In the genomic region with DNA sequence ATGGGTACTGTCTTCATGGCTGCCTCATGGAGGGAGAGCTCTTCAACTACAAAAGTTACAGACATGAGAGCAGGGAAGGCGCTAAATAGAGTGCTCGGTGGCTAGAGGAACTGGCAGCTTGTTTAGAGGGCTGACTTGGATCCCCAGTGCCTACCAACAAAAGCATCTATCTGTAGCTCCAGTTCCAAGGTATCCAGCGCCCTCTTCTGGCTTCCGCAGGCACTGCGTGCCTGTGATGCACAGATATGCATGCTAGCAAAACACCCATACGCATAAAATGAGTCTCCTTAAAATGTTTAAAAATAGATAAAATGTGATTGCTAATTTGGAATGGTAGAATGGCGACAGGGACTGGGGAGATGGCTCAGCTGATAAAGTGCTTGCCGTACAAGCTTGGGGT, we compare ENCODE assay signal across 12 mouse cellular contexts. TPM values are rescaled to one million over a fixed set of nuclear protein-coding genes. Genes with fewer than 3 reads are reported as not detected.
DNase-seq lines count a peak whose midpoint lies in the region; TF ChIP-seq lines count a peak whose summit lies in the region.
"Had no signal": no experiment of that assay in that cellular context is flagged by ENCODE, and none has a peak within 500 bp of the region (broad histone marks: within the 10 kb centered on the region; RNA-seq: fewer than 3 reads in every experiment).

No protein-coding gene starts in this region.

- H3K4me1 ChIP-seq in cortical plate, adult 2 months (ENCODE audit: control insufficient read depth, insufficient read depth, low read length), result no peaks in the 10 kb centered on the region

- DNase-seq in adrenal gland, postnatal 10 days, result peak; percentile 40
- no peak for DNase-seq in adrenal gland, adult 18-20 months (ENCODE audit: low spot score in 2 of 2)
- DNase-seq in layer of hippocampus, adult 11-12 months (ENCODE audit: low spot score), result peak; percentile 60
- DNase-seq in layer of hippocampus, postnatal 14 days (ENCODE audit: low spot score in 2 of 2), result no peak
- DNase-seq in 416B (ENCODE audit: low read depth), result peak; percentile 23
- no peak for DNase-seq in adipocyte (ENCODE audit: low spot score)
- DNase-seq in spleen, adult 12 weeks (ENCODE audit: low spot score), result no peak
- DNase-seq: gastrocnemius, postnatal 25 days; right cerebral cortex, adult 18-20 months had no signal

- no peak for TF ChIP-seq POLR2A in cortical plate, adult 2 months (IDR thresholded peaks at IDR 0.05; ENCODE audit: extremely low read depth, insufficient read depth, low read length)

- H3K4me3 ChIP-seq in cortical plate, adult 2 months (ENCODE audit: insufficient read depth, low read length), result no peak overlapping the region

- H3K27ac ChIP-seq in cortical plate, adult 2 months (ENCODE audit: insufficient read depth, low read length), result no peak overlapping the region

- TF ChIP-seq CTCF in cortical plate, adult 2 months (IDR thresholded peaks at IDR 0.05; ENCODE audit: extremely low read depth, insufficient read depth, low read length), result peak; percentile 24; the same call in 1 of the 2 replicates

RNA-seq across cellular contexts. Expression of a gene that starts 5.2 kb away (rescaled TPM):
- 1 to 10 TPM in 1 of 2 experiments, under 1 TPM in 1; 0.33 to 1.1 TPM for total RNA-seq in adrenal gland, postnatal 10 days (2021)
- 1 to 10 TPM in 1 of 2 experiments, under 1 TPM in 1; 0.53 to 1.3 TPM for total RNA-seq in adrenal gland, adult 18-20 months (2021)
- 10 to 100 TPM; 73.7 to 75.4 TPM for total RNA-seq in layer of hippocampus, postnatal 14 days (2021)
- polyA plus RNA-seq in cortical plate, adult 2 months (2012; rRNA removed), result 29.7 and 30.0 TPM in 2 replicates
- total RNA-seq: gastrocnemius, postnatal 25 days; megakaryocyte-erythroid progenitor cell, adult 5-6 weeks had no signal
- polyA plus RNA-seq: C2C12 had no signal

RNA-seq across cellular contexts. Expression of a gene that starts 21.7 kb away (rescaled TPM):
- total RNA-seq in adrenal gland, postnatal 10 days (2021), result 1 to 10 TPM; 2.3 to 7.3 TPM
- 1 to 10 TPM; 4.5 to 8.9 TPM for total RNA-seq in adrenal gland, adult 18-20 months (2021)
- total RNA-seq in layer of hippocampus, postnatal 14 days (2021), result 1 to 10 TPM; 7.8 to 8.3 TPM
- polyA plus RNA-seq in cortical plate, adult 2 months (2012; rRNA removed), result 14.4 and 16.9 TPM in 2 replicates
- total RNA-seq: megakaryocyte-erythroid progenitor cell, adult 5-6 weeks had no signal
- polyA plus RNA-seq: C2C12 had no signal

RNA-seq across cellular contexts. Expression of a gene that starts 51.2 kb away (rescaled TPM):
- total RNA-seq in adrenal gland, postnatal 10 days (2021), result 100 to 1,000 TPM in 1 of 2 experiments, 10 to 100 TPM in 1; 97.7 to 120 TPM
- total RNA-seq in adrenal gland, adult 18-20 months (2021), result 100 to 1,000 TPM; 209 to 250 TPM
- total RNA-seq in layer of hippocampus, postnatal 14 days (2021), result 100 to 1,000 TPM; 172 to 192 TPM
- 137 and 139 TPM in 2 replicates for polyA plus RNA-seq in cortical plate, adult 2 months (2012; rRNA removed)
- polyA plus RNA-seq: C2C12 had no signal

Comparison
In these comparisons a context has a peak if more than half of its experiments do, and no peak if none do; other contexts are left out.
1. DNase-seq: peak in adrenal gland, postnatal 10 days (single experiment), layer of hippocampus, adult 11-12 months (single experiment) and 416B (single experiment); none in adrenal gland, adult 18-20 months (0 of 2), layer of hippocampus, postnatal 14 days (0 of 2), adipocyte (single experiment) and spleen, adult 12 weeks (single experiment).
2. RNA of a gene that starts 5.2 kb away (total RNA-seq): 73.7 to 75.4 TPM in layer of hippocampus, postnatal 14 days; 0.53 to 1.3 TPM in adrenal gland, adult 18-20 months and 0.33 to 1.1 TPM in adrenal gland, postnatal 10 days; every median in the first group is over 10 times any median in the second.